Mouse (Mus musculus) forebrain, embryonic 16.5 days (tissue): ENCODE measurements around the gene Plgrkt. TPM values are rescaled to one million over a fixed set of nuclear protein-coding genes. Genes with fewer than 3 reads are reported as not detected.

Experiments
- ATAC-seq: fragments of 200-750 bp; cut with Nextera tagmentation; 2 replicates; pipeline ENCODE4 v1.8.0; 2017; ENCODE audit warnings: mild to moderate bottlenecking, moderate library complexity
- H3K27ac ChIP-seq: fragments of 300-500 bp; sonication (generic); 2 replicates; pipeline ENCODE4 v1.5.1; 2014; ENCODE audit warnings: low read length, control low read depth
- H3K27me3 ChIP-seq: fragments of 300-500 bp; sonication (generic); replicated peaks from 2 replicates; pipeline ENCODE4 v1.6.1; 2014; ENCODE audit warnings: low read length; ENCODE audit not compliant: control insufficient read depth, insufficient read depth
- H3K36me3 ChIP-seq: fragments of 300-500 bp; sonication (generic); 2 replicates; pipeline ENCODE4 v1.6.1; 2014; ENCODE audit not compliant: control insufficient read depth, insufficient read depth
- H3K4me1 ChIP-seq: fragments of 300-500 bp; sonication (generic); replicated peaks from 2 replicates; pipeline ENCODE4 v1.6.1; 2014; ENCODE audit warnings: low read length; ENCODE audit not compliant: control insufficient read depth, insufficient read depth
- H3K4me2 ChIP-seq: fragments of 300-500 bp; sonication (generic); 2 replicates; pipeline ENCODE4 v1.6.1; 2014; ENCODE audit warnings: mild to moderate bottlenecking, low read length, control low read depth
- H3K4me3 ChIP-seq: fragments of 300-500 bp; sonication (generic); replicated peaks from 2 replicates; pipeline ENCODE4 v1.5.1; 2014; ENCODE audit warnings: mild to moderate bottlenecking, low read length, control low read depth
- H3K9ac ChIP-seq: fragments of 300-500 bp; sonication (generic); replicated peaks from 2 replicates; pipeline ENCODE4 v1.6.1; 2014; ENCODE audit warnings: low read depth, low read length, control low read depth
- H3K9me3 ChIP-seq: fragments of 300-500 bp; sonication (generic); 2 replicates; pipeline ENCODE4 v1.6.1; 2016; ENCODE audit warnings: low read length; ENCODE audit not compliant: control insufficient read depth
- WGBS: fragments of 180-500 bp; shearing (Covaris S2); extraction: QIAGEN DNeasy Blood & Tissue Kit; methylation state at CpG from one replicate; pipeline ENCODE4 v1.1.7; 2014; 5-methylcytosine and 5-hydroxymethylcytosine counted together
- polyA plus RNA-seq: library from polyadenylated mRNA; unstranded; fragments of >200 nt; fragmentation: Nextera tagmentation; extraction: Ambion mirVana; gene quantifications from 2 replicates; pipeline ENCODE4 v1.2.1, GENCODE M21; 2015

The Plgrkt gene
- polyA plus RNA-seq, 1 experiment from 2014 or later: 101 TPM

- H3K36me3 ChIP-seq: no peaks in the 10 kb centered on the region
- H3K4me2 ChIP-seq: no peak overlapping the region
- WGBS: 83% methylated on average over 4 of the region's 4 CpGs
- no peaks in the 10 kb centered on the region for H3K27me3 ChIP-seq
- H3K4me3 ChIP-seq: no peak overlapping the region
- no peak for ATAC-seq
- no peaks in the 10 kb centered on the region for H3K4me1 ChIP-seq
- no peak overlapping the region for H3K9ac ChIP-seq
- no peak overlapping the region for H3K27ac ChIP-seq
- H3K9me3 ChIP-seq: no peaks in the 10 kb centered on the region
Measured at GRCm38 (mm10) chr19:29385822-29386221, 18.6 kb upstream of the Plgrkt start.

GRCm38 (mm10) chr19:29384994-29385393, 17.8 kb upstream of the Plgrkt start:
- H3K4me3 ChIP-seq: no peak overlapping the region
- H3K4me1 ChIP-seq: no peaks in the 10 kb centered on the region
- H3K9me3 ChIP-seq: no peaks in the 10 kb centered on the region
- H3K27me3 ChIP-seq: no peaks in the 10 kb centered on the region
- ATAC-seq: no peak
- H3K9ac ChIP-seq: no peak overlapping the region
- no peaks in the 10 kb centered on the region for H3K36me3 ChIP-seq
- 93% methylated on average over 6 of the region's 6 CpGs for WGBS
- H3K4me2 ChIP-seq: no peak overlapping the region
- H3K27ac ChIP-seq: no peak overlapping the region

GRCm38 (mm10) chr19:29384412-29384811, 17.2 kb upstream of the Plgrkt start:
- no peak overlapping the region for H3K4me3 ChIP-seq

GRCm38 (mm10) chr19:29383368-29383767, 16.2 kb upstream of the Plgrkt start:
- Histone ChIP-seq H3K9me3 (no peaks in the 10 kb centered on the region), H3K9ac (no peak overlapping the region), H3K27me3 (no peaks in the 10 kb centered on the region), H3K4me2 (no peak overlapping the region), H3K27ac (no peak overlapping the region), H3K4me1 (no peaks in the 10 kb centered on the region), H3K4me3 (no peak overlapping the region), H3K36me3 (no peaks in the 10 kb centered on the region)
- WGBS: 95% methylated on average over 5 of the region's 5 CpGs
- no peak for ATAC-seq

More at GRCm38 (mm10) chr19:29384412-29384811, 17.2 kb upstream of the Plgrkt start:
- ATAC-seq: no peak
- 90% methylated on average over 9 of the region's 9 CpGs for WGBS
- Histone ChIP-seq H3K36me3 (no peaks in the 10 kb centered on the region), H3K27me3 (no peaks in the 10 kb centered on the region), H3K4me2 (no peak overlapping the region), H3K4me1 (no peaks in the 10 kb centered on the region), H3K9ac (no peak overlapping the region), H3K9me3 (no peaks in the 10 kb centered on the region), H3K27ac (no peak overlapping the region)

- no peak overlapping the region for H3K4me2 ChIP-seq
- H3K4me1 ChIP-seq: no peaks in the 10 kb centered on the region
- no peak for ATAC-seq
- H3K36me3 ChIP-seq: no peaks in the 10 kb centered on the region
- H3K4me3 ChIP-seq: no peak overlapping the region
- no peak overlapping the region for H3K27ac ChIP-seq
- no peaks in the 10 kb centered on the region for H3K27me3 ChIP-seq
- no peaks in the 10 kb centered on the region for H3K9me3 ChIP-seq
- H3K9ac ChIP-seq: no peak overlapping the region
- WGBS: 96% methylated on average over 14 of the region's 14 CpGs
Measured at GRCm38 (mm10) chr19:29379839-29380603, 12.8 kb upstream of the Plgrkt start.

GRCm38 (mm10) chr19:29376382-29376781, 9.2 kb upstream of the Plgrkt start:
- Histone ChIP-seq H3K9ac (no peak overlapping the region), H3K4me1 (peaks cover 5% of the 10 kb centered on the region; the same call in 1 of the 2 replicates), H3K27me3 (no peaks in the 10 kb centered on the region), H3K9me3 (no peaks in the 10 kb centered on the region), H3K27ac (no peak overlapping the region), H3K4me3 (no peak overlapping the region), H3K4me2 (no peak overlapping the region), H3K36me3 (no peaks in the 10 kb centered on the region)
- no peak for ATAC-seq
- 75% methylated on average over 3 of the region's 3 CpGs for WGBS

GRCm38 (mm10) chr19:29374947-29375346, 7.8 kb upstream of the Plgrkt start:
- no peak overlapping the region for H3K9ac ChIP-seq
- H3K27ac ChIP-seq: no peak overlapping the region
- H3K4me2 ChIP-seq: no peak overlapping the region
- no peaks in the 10 kb centered on the region for H3K27me3 ChIP-seq
- H3K36me3 ChIP-seq: no peaks in the 10 kb centered on the region
- no peak overlapping the region for H3K4me3 ChIP-seq
- H3K4me1 ChIP-seq: peaks cover 6% of the 10 kb centered on the region; the same call in 1 of the 2 replicates
- H3K9me3 ChIP-seq: no peaks in the 10 kb centered on the region
- 91% methylated on average over 9 of the region's 9 CpGs for WGBS
- ATAC-seq: no peak

GRCm38 (mm10) chr19:29373438-29373837, 6.2 kb upstream of the Plgrkt start:
- Histone ChIP-seq H3K27me3 (no peaks in the 10 kb centered on the region), H3K36me3 (no peaks in the 10 kb centered on the region), H3K4me3 (peak overlapping the region; percentile 19), H3K27ac (no peak overlapping the region), H3K9me3 (no peaks in the 10 kb centered on the region), H3K4me1 (peaks cover 6% of the 10 kb centered on the region; the same call in 1 of the 2 replicates), H3K4me2 (peak overlapping the region; percentile 39), H3K9ac (no peak overlapping the region)
- ATAC-seq: no peak
- WGBS: 40% methylated on average over 11 of the region's 11 CpGs

GRCm38 (mm10) chr19:29372621-29373020, 5.4 kb upstream of the Plgrkt start:
- H3K4me3 ChIP-seq: no peak overlapping the region
- H3K4me1 ChIP-seq: peaks cover 6% of the 10 kb centered on the region; the same call in 1 of the 2 replicates
- H3K9me3 ChIP-seq: no peaks in the 10 kb centered on the region
- no peak overlapping the region for H3K27ac ChIP-seq
- H3K27me3 ChIP-seq: no peaks in the 10 kb centered on the region
- no peak overlapping the region for H3K4me2 ChIP-seq
- 93% methylated on average over 3 of the region's 3 CpGs for WGBS
- H3K36me3 ChIP-seq: no peaks in the 10 kb centered on the region
- peak; percentile 23; the same call in 1 of the 2 replicates for ATAC-seq
- H3K9ac ChIP-seq: no peak overlapping the region
